Mouse (Mus musculus) heart, adult 2 months (tissue): ENCODE measurements at regions not wholly inside any gene's neighbourhood (a gene's known extent, or its start where the extent isn't known, plus 50 kb on each side); places are given as distances from the start of the nearest gene placed in this dataset.

Experiments
- DNase-seq, 2 experiments: peaks; one replicate each; pipeline ENCODE4 v3.0.0; 2021
- H3K27ac ChIP-seq: fragments of 200-600 bp; 2 replicates; pipeline ENCODE4 v1.8.1; 2022
- H3K27me3 ChIP-seq: fragments of 200-500 bp; 2 replicates; pipeline ENCODE4 v1.6.1; 2012; ENCODE audit warnings: mild to moderate bottlenecking, low read length, inconsistent platforms, mixed read lengths; ENCODE audit not compliant: control insufficient read depth, insufficient read depth
- H3K36me3 ChIP-seq: fragments of 200-500 bp; 2 replicates; pipeline ENCODE4 v1.6.1; 2012; ENCODE audit warnings: low read length, inconsistent platforms; ENCODE audit not compliant: control insufficient read depth, insufficient read depth
- H3K4me1 ChIP-seq: fragments of 200-500 bp; 2 replicates; pipeline ENCODE4 v1.6.1; 2011; ENCODE audit warnings: low read length; ENCODE audit not compliant: control insufficient read depth, insufficient read depth
- H3K4me3 ChIP-seq: fragments of 200-600 bp; 2 replicates; pipeline ENCODE4 v1.8.1; 2022
- H3K79me2 ChIP-seq: fragments of 200-500 bp; replicated peaks from 2 replicates; pipeline ENCODE4 v1.6.1; 2012; ENCODE audit warnings: mild to moderate bottlenecking, inconsistent platforms, low read length, moderate library complexity, mixed read lengths; ENCODE audit not compliant: control insufficient read depth, insufficient read depth
- H3K9ac ChIP-seq: fragments of 200-500 bp; 2 replicates; pipeline ENCODE4 v1.6.1; 2012; ENCODE audit warnings: low read depth, mild to moderate bottlenecking, control low read depth, inconsistent platforms, low read length, mixed read lengths
- CTCF ChIP-seq: fragments of 200-600 bp; IDR thresholded peaks from 2 replicates; pipeline ENCODE4 v1.8.1; 2022; ENCODE audit warnings: antibody characterized with exemption, mild to moderate bottlenecking, moderate library complexity
- EP300 ChIP-seq: fragments of 200-500 bp; IDR thresholded peaks from 2 replicates; pipeline ENCODE4 v1.6.1; 2011; ENCODE audit warnings: low read depth, low read length, control low read depth; ENCODE audit not compliant: insufficient read depth
- POLR2A ChIP-seq: fragments of 200-500 bp; IDR thresholded peaks from 2 replicates; pipeline ENCODE4 v1.6.1; 2011; ENCODE audit warnings: mild to moderate bottlenecking, low read depth, low read length, control low read depth; ENCODE audit not compliant: insufficient read depth
- WGBS: fragments of 180-500 bp; shearing (Covaris S2); methylation state at CpG from one replicate; pipeline ENCODE4 v1.1.7; 2018; 5-methylcytosine and 5-hydroxymethylcytosine counted together
- intact Hi-C: fragments of 180-260 bp; cut with DNase I; formaldehyde crosslinking; loops from one replicate; pipeline ENCODE4 v1.15.1; 2025

DNA sequence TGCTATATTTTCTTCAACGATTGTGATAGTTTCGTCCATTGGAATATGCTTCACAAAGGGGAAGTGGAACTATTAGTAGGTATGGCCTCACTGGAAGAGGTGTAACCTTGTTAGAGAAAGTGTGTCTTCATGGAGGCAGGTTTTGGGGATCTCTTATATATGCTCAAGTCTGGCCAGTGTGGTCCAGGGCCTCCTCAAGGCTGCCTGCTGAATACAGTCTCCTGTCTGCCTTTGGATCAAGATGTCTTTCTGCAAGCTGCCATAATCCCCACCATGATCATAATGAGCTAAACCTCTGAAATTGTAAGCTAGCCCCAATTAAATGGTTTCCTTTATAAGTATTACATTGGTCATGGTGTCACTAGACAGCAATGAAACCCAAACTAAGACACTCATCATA lies 384.3 kb downstream of the Btbd3 start:
- Histone ChIP-seq H3K4me3 (no peak overlapping the region), H3K36me3 (no peaks in the 10 kb centered on the region), H3K27me3 (no peaks in the 10 kb centered on the region), H3K79me2 (no peaks in the 10 kb centered on the region), H3K9ac (no peak overlapping the region), H3K27ac (no peak overlapping the region), H3K4me1 (no peaks in the 10 kb centered on the region)
- no peak for DNase-seq
- WGBS = 87% methylated on average over 2 of the region's 2 CpGs
- no peak for TF ChIP-seq CTCF
- no peak for TF ChIP-seq EP300
- no peak for TF ChIP-seq POLR2A
- intact Hi-C loops = no loop called here

DNA sequence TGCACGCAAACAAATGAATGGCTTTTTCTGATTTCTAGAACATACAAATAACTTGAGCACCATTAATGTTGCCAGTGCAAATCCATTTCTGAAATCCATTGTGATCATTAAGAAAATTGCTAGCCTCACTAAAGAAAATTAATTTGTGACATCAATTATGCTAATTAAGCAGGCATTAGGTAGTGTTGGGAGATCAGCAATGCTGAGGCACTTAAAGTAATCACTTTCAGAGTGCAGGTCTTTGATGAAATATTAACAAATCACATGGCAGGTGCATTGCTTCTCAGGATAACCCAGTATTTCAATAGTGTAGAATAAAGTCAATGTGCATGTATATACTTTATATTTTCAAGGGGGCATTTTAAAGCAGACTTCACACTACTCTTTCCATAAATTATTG lies 385.0 kb downstream of the Btbd3 start:
- 89% methylated on average over 1 of the region's 1 CpGs for WGBS
- H3K27ac ChIP-seq = no peak overlapping the region
- no peak overlapping the region for H3K9ac ChIP-seq
- no peak for DNase-seq
- H3K4me1 ChIP-seq = no peaks in the 10 kb centered on the region
- no peaks in the 10 kb centered on the region for H3K27me3 ChIP-seq
- no peak overlapping the region for H3K4me3 ChIP-seq
- H3K79me2 ChIP-seq = no peaks in the 10 kb centered on the region
- intact Hi-C loops = no loop called here
- TF ChIP-seq POLR2A (no peak), CTCF (no peak), EP300 (no peak)
- no peaks in the 10 kb centered on the region for H3K36me3 ChIP-seq

DNA sequence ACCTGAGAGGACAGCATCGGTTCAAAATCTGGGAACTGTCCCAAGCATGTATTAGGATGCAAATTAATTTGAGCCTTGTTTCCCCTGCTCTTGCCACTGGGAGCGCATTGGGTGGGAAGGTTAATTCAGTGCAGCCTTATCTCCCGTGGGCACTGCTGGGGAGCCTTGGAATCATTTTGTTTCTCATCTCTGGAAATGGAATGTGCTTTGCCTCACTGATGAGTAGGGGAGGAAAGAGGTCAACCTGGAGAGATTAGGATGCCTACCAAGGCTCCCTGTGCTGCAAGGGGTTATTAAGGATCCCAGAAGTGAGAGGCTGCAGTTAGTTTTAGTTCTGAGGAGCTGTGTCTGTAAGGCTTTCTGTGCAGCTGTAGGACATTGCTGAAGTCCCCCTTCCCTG lies 392.3 kb downstream of the Btbd3 start:
- Histone ChIP-seq H3K79me2 (no peaks in the 10 kb centered on the region), H3K36me3 (no peaks in the 10 kb centered on the region), H3K9ac (no peak overlapping the region), H3K27me3 (no peaks in the 10 kb centered on the region), H3K4me3 (no peak overlapping the region), H3K27ac (no peak overlapping the region), H3K4me1 (no peaks in the 10 kb centered on the region)
- no peak for DNase-seq
- 54% methylated on average over 3 of the region's 3 CpGs for WGBS
- intact Hi-C loops = no loop called here
- TF ChIP-seq POLR2A (no peak), EP300 (no peak), CTCF (no peak)

DNA sequence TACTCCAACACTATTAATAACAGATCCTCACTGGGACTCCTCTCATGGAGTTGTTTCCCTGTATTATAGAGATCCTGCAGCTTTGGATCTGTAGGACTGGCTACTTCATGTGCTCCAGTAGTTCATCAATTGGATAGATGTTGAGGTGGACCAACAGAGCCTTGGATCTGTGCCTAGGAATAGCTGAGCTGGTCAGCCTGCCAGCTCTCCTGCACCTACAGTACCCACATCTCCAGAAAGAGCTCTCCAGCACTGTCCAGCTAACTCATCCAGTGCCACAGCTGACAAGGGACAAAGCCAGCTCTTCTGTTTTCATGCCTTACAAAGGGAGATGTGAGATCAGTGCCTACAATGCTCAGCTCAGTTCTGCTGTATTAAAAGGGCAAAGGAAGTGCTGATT lies 403.0 kb downstream of the Btbd3 start:
- TF ChIP-seq CTCF (no peak), EP300 (no peak), POLR2A (no peak)
- Histone ChIP-seq H3K79me2 (no peaks in the 10 kb centered on the region), H3K4me3 (no peak overlapping the region), H3K4me1 (no peaks in the 10 kb centered on the region), H3K27ac (no peak overlapping the region), H3K36me3 (no peaks in the 10 kb centered on the region), H3K9ac (no peak overlapping the region), H3K27me3 (no peaks in the 10 kb centered on the region)
- DNase-seq = no peak
- intact Hi-C loops = no loop called here

DNA sequence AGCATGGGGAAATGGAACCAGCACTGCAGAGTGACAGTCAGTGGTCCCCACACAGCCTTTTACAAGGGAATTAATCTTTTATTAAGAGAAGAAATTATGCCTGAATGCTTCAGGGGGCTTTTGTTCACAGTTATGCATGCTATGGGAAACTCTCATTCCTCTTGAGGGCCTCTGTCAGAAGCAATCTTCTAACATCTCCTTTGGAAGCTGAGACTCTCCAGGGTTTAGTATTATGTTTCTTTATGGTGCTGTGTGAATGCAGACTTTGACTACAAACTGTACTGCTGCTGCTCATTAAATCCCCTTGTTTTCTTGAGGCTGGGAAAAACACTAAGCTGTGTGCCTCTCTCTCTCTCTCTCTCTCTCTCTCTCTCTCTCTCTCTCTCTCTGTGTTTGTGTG lies 413.9 kb downstream of the Btbd3 start:
- intact Hi-C loops = no loop called here
- H3K4me3 ChIP-seq = no peak overlapping the region

DNA sequence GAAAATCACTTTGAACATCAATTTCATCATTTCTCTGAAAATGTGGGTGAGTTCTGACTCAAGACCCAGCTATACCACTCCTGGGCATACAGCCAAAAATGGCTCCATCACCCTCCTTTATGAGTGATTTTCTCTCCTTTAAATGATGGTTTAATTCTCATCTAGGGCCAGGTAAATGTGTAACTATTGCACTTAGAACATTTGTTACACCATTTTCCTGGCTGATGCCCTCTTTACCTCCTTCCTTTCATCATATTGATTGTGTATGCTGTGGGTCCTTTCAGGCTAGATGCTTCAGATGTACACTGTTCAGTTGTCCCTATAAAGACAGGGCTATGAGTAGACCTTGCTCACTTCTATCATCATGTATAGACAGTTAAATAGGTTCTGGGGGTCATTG lies 418.4 kb downstream of the Btbd3 start:
- Histone ChIP-seq H3K79me2 (no peaks in the 10 kb centered on the region), H3K27ac (no peak overlapping the region), H3K27me3 (no peaks in the 10 kb centered on the region), H3K36me3 (no peaks in the 10 kb centered on the region), H3K4me1 (no peaks in the 10 kb centered on the region), H3K9ac (no peak overlapping the region), H3K4me3 (no peak overlapping the region)
- no peak for DNase-seq
- intact Hi-C loops = no loop called here
- TF ChIP-seq POLR2A = no peak
- TF ChIP-seq CTCF = no peak
- no peak for TF ChIP-seq EP300

More for the DNA sequence above, 413.9 kb downstream of the Btbd3 start:
- DNase-seq = no peak
- Histone ChIP-seq H3K27me3 (no peaks in the 10 kb centered on the region), H3K9ac (no peak overlapping the region), H3K79me2 (no peaks in the 10 kb centered on the region), H3K36me3 (no peaks in the 10 kb centered on the region), H3K4me1 (no peaks in the 10 kb centered on the region), H3K27ac (no peak overlapping the region)
- no peak for TF ChIP-seq CTCF
- no peak for TF ChIP-seq EP300
- TF ChIP-seq POLR2A = no peak
